Mouse (Mus musculus) lung, postnatal 36 days (tissue): ENCODE results near the gene Arhgap42.

Experiments used
- DNase-seq: peaks from one replicate; pipeline ENCODE4 v3.0.0; 2022; ENCODE audit warnings: mixed read lengths

The Arhgap42 gene

DNA sequence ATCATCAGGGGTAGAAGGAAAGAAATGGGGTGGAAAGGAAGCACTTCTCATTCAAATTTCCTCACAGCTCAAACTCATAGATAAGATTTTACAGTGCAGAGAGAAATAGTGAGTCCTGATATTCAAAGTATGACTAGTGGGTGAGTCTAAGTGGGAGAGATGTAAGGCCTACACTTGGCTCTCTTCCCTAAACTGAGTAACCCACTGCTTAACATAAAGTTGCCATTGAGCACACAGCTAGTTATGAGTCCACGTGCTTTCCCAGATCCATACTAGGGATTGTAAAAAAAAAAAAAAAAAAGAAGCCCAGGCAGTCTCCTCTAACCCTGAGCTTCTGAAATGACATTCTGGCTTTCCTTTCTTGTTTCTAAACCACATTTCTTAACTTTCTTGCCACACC, 96.8 kb downstream of the Arhgap42 start:
- DNase-seq: no peak

GRCm38 (mm10) chr9:9128996-9129694, 109.8 kb downstream of the Arhgap42 start:
- peak; percentile 3 for DNase-seq

DNA sequence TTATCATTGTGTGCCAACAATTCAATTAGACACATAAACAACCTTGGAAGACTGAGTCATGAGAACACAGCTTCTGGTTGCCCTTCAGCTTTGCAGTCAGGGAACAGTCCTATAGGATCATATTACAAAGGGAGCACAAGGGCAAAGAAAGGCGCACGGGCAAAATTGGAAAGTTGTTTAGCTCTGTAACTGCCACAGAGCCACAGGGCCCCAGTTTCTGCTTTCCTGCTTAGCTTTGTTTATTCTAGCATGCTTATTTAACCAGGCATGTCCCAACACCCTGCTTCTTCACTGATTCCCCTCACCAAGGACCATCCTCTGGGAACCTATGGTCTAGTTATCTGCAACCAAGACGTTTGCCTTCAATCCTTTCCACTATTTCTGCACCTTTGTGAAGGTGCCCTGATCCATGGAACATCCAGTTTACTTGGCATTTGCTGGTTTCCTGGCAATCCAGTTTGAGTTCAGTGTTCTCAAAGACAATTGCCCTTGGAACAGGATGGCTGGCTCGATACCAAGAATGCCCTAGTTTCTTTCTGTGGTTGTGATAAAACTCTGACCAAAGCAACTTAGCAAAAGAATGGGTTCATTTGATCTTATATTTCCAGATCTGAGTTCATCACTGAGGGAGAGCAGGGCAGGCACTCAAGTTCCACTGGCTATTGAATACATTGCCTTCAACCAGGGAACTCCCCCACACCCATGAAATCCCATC, 111.7 kb downstream of the Arhgap42 start:
- peak; percentile 8 for DNase-seq

- DNase-seq: peak; percentile 13
Observed at GRCm38 (mm10) chr9:9124156-9124555, 114.7 kb downstream of the Arhgap42 start.

- no peak for DNase-seq
Observed at GRCm38 (mm10) chr9:9114266-9114665, 124.6 kb downstream of the Arhgap42 start.

- no peak for DNase-seq
Observed at GRCm38 (mm10) chr9:9113847-9114246, 125.1 kb downstream of the Arhgap42 start.

GRCm38 (mm10) chr9:9112921-9113320, 126.0 kb downstream of the Arhgap42 start:
- peak; percentile 10 for DNase-seq

DNA sequence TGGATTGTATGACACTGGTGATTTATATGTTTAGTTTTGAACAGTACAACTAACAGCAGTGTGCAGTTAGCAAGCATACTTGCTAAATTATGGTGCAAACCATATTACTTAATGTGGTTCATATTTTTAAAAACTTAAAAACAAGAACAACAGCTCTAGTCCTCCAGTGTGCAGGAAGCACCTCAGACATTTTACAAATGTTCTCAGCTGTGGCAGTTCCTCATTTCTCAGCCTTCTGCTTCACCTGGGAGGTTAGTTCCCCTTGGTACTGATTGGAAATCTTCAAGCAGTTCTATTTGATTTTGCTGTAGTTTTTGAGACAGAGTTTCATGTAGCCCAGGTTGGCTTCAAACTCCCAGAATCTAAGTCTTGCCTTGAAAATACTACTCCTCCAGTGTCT, 131.2 kb downstream of the Arhgap42 start:
- no peak for DNase-seq

DNA sequence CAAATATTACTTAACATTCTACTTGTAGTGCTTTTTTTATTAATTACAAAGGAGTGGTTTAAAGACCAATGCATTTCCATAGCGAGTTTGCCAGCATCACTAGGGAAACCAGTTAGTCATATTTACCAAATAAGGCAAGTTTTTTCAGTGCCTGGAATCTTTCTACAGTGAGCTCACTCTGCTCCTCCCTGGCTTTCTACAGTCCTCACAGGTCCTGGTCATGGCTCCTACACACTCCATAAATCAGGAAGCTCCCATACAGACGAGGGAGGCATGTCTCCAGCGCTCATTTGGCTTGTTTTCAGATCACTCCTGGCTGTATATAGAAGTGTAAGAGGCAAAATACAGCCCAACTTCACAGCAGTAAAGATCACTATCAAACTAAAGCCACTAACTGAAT, 134.1 kb downstream of the Arhgap42 start:
- peak; percentile 9 for DNase-seq

- no peak for DNase-seq
Observed at GRCm38 (mm10) chr9:9102158-9102514, 136.8 kb downstream of the Arhgap42 start.

DNA sequence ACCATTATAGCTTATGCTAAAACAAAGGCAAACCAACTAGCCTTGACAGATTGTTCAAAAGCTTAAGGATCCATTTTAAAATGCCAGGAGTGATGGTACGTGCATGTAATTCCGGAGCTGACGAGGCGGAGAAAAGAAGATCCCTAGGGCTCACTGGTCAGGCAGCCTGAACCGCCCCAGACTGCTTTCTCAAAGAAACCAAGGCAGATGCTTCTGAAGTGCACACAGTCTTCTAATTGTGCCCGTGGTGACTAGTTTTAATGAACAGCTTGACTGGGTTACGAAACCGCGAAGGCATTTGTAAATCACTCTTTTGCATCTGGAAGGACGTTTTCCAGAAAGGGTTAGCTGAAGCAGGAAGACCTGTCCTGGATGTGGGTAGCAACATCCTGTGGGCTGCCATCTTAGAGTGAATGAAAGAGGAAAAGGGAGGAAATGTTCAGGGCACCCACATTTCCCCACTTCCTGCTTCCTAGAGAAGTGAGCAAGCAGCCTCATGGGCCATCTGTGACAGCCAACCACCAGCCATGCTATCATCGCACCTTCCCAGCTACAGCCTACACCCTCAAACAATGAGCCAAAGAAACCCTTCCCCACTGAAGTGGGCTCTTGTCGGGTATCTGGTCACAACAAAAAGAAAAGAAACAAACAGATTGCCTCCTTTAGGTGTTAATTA, 137.3 kb downstream of the Arhgap42 start:
- DNase-seq: no peak

- DNase-seq: no peak
Observed at GRCm38 (mm10) chr9:9101055-9101454, 137.8 kb downstream of the Arhgap42 start.

- no peak for DNase-seq
Observed at GRCm38 (mm10) chr9:9097835-9098234, 141.1 kb downstream of the Arhgap42 start.

- no peak for DNase-seq
Observed at GRCm38 (mm10) chr9:9096761-9097160, 142.1 kb downstream of the Arhgap42 start.

- no peak for DNase-seq
Observed at GRCm38 (mm10) chr9:9093096-9093495, 145.8 kb downstream of the Arhgap42 start.

GRCm38 (mm10) chr9:9083441-9083840, 155.5 kb downstream of the Arhgap42 start:
- DNase-seq: peak; percentile 24

DNA sequence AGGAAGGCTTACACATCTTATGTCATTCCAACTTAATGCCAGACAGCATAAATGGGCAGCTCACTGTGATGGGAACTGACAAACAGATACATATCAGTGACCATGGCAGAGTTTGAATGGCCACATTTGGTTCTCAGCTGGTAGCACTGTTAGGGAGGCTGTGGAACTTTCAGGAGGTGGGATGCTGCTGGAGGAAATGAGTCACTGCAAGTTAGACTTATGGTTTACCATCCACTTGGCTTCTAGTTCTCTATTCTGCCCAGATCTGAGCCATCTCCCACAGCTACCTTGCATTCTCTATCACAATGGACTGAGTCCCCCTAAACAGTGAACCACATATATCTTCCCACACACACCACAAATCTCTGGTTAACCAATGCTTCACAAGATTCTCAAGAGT, 186.0 kb downstream of the Arhgap42 start:
- no peak for DNase-seq

GRCm38 (mm10) chr9:9051184-9051583, 187.7 kb downstream of the Arhgap42 start:
- peak; percentile 61 for DNase-seq

- peak; percentile 59 for DNase-seq
Observed at GRCm38 (mm10) chr9:9049202-9049601, 189.7 kb downstream of the Arhgap42 start.

DNA sequence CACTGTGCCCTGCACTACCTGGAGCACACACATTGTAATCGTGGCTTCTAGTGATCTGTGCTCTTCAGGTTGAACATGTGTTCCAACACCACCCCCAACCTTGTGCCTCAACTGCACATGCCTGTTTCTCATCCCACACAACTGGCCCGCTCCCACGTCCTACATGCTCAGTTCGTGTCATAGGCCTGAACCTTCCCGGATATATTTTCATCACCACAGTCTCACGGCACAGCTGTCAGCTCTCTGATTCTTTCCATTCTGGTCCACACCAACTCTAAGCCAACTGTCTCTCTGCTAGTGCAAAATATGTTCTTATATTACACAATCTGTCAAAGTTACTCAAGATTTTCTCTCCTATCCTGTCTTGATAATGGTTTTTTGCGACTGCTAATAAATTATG, 197.9 kb downstream of the Arhgap42 start:
- DNase-seq: no peak

DNA sequence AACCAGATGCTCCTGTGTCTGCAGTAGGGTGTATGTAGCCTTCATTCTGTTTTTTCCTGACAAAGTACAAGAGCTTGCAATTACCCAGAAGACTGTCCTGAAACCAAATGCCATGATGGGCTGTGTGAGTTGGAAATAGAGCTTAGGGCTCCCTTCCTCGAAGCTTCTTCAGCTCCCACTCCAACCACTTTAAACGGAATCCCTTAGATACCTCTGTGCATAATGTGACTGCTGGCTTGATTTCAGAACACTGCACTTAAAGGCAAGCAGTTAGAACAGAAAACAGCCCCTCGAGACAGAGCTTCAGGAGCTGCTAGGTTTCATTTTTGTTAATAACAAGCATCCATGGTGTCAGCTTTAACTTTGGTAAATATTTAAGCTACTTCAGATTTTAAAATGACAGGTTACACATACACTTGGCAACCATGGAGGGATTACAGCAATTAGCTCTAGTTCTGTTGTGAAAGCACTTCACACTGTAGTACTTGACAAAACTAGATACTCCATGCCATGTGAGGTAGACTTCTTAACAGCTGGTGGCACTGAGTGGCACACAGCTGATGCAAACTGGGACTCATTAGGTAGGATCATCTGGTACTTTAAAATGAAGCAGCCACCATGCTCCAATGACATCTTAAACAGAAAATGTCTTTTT, 201.8 kb downstream of the Arhgap42 start:
- DNase-seq: peak; percentile 34

GRCm38 (mm10) chr9:9027904-9028303, 211.0 kb downstream of the Arhgap42 start:
- DNase-seq: no peak

DNA sequence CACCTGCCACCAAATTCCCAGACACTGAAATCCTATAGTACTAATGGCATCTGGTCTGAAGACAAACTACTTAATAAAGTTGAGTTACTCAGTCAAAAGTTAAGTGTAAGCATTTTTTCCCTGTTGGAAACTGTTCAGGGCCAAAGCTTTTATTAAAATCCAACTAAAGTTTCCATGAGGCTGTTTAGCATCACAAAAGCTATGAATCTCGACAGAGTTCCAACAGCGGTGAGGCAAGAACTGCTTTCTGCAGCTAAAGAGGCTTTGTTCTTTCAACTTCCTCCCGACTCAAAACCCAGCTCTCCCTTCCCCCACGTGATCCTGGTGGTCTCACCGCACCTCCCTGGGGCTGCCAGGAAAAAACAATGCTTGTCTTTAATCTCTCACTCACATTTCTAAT, 211.5 kb downstream of the Arhgap42 start:
- DNase-seq: no peak
